Mouse (Mus musculus): Measurements from ENCODE around the gene Lrwd1. TPM values are rescaled to one million over a fixed set of nuclear protein-coding genes. Genes with fewer than 3 reads are reported as not detected.

Gene Lrwd1
- total and polyA plus RNA-seq, 3 experiments, result 16.6 to 92.6 (median 43.3) TPM

DNA sequence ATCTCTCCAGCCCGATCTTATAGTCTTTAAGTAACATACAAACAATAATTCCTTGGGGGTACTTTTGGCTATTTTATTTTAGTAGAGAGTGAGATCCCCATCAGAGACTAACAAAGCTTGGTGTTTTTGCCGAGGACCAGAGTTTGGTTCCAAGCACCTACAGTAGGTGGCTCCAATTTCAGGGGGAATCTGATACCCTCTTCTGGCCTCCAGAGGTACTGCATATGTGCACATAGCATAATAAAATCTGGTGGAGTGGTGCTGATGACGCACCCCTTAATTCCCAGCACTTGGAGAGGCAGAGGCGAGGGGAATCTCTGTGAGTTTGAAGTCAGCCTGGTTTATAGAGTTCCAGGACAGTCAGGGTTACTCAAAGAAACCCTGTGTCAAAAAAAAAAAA is 53.5 kb downstream of the Lrwd1 start:
- Histone ChIP-seq H3K27me3 (ENCODE audit: insufficient read depth, low read length) (peaks cover 32% of the 10 kb centered on the region), H3K9me3 (replicated peaks) (no peaks in the 10 kb centered on the region), H3K4me3 (ENCODE audit: low read depth, low read length) (no peak overlapping the region), H3K4me1 (ENCODE audit: insufficient read depth, low read depth, low read length) (peaks cover 21% of the 10 kb centered on the region), H3K36me3 (replicated peaks) (no peaks in the 10 kb centered on the region)
- TF ChIP-seq POLR2AphosphoS5 (IDR thresholded peaks at IDR 0.05; ENCODE audit: insufficient replicate concordance, low read depth, low read length) (no peak), GATA1 (IDR thresholded peaks at IDR 0.05; ENCODE audit: borderline replicate concordance, low read length) (no peak), CTCF (IDR thresholded peaks at IDR 0.05; ENCODE audit: low read depth, low read length) (peak; percentile 35; the same call in 1 of the 2 replicates)
- DNase-seq (ENCODE audit: low spot score) (no peak), ATAC-seq (ENCODE audit: extremely low read depth, insufficient number of reproducible peaks, low FRiP score, poor library complexity, severe bottlenecking) (no peak)

DNA sequence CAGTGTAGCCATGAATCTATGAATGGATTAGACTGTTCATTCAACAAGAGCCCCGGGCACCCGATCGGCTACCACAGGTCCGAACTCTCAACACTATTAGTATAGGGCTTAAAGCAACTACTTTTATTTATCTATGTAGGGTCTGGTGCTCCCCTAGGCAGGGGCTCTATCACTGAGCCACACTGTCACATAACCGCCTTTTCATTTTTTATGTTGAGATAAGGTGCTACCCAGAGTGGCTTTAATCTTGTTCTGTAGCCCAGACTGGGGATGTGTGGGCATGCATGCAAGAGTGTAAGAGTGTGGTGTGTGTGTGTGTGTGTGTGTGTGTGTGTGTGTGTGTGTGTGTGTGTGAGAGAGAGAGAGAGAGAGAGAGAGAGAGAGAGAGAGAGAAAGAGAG is 57.7 kb downstream of the Lrwd1 start:
- no peak for DNase-seq (ENCODE audit: low spot score)
- Histone ChIP-seq H3K9me3 (replicated peaks) (no peaks in the 10 kb centered on the region), H3K27me3 (ENCODE audit: insufficient read depth, low read length) (peaks cover 12% of the 10 kb centered on the region), H3K4me3 (ENCODE audit: low read depth, low read length) (no peak overlapping the region), H3K4me1 (ENCODE audit: insufficient read depth, low read depth, low read length) (0 out of 2 replicates have a peak, but pooled peaks cover under 1% of the 10 kb centered on the region), H3K36me3 (replicated peaks) (no peaks in the 10 kb centered on the region)
- no peak for TF ChIP-seq TAL1 (conservative IDR thresholded peaks at IDR 0.05; ENCODE audit: low read depth, low read length)
- no peak for TF ChIP-seq GATA2 (IDR thresholded peaks at IDR 0.05; ENCODE audit: borderline replicate concordance, low read depth, low read length)
- no peak for TF ChIP-seq GATA1 (IDR thresholded peaks at IDR 0.05; ENCODE audit: borderline replicate concordance, low read length)
- no peak for TF ChIP-seq POLR2AphosphoS5 (IDR thresholded peaks at IDR 0.05; ENCODE audit: insufficient replicate concordance, low read depth, low read length)
- TF ChIP-seq CTCF (IDR thresholded peaks at IDR 0.05; ENCODE audit: low read depth, low read length), result no peak
- ATAC-seq (ENCODE audit: extremely low read depth, insufficient number of reproducible peaks, low FRiP score, poor library complexity, severe bottlenecking), result no peak

DNA sequence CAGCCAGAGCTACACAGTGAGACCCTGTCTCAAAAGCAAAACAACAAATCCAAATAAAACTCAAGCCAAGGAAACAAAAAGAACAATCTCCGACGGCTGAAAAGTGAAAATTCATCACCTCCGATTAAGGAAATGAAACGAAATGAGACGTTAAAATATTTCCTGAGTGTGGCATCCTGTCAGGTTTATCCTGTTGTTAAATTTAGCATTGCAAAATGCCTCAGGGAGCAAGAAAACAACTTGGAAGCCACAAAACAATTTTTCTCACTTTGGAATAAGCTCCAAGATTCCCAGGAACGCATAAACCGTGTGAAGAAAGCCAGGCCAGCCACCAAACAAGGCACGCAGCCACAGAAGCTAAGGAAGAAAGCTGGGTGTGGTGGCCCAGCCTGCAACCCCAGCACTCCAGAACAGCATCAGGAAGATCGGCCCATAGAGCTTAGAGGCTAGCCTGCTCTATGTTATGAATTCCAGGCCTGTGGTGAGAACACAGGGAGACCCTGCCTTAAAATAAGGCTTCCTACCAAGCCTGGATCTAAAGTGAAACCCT is 58.8 kb downstream of the Lrwd1 start:
- DNase-seq (ENCODE audit: low spot score) (no peak), ATAC-seq (ENCODE audit: extremely low read depth, insufficient number of reproducible peaks, low FRiP score, poor library complexity, severe bottlenecking) (no peak)
- TF ChIP-seq GATA2 (IDR thresholded peaks at IDR 0.05; ENCODE audit: borderline replicate concordance, low read depth, low read length) (no peak), TAL1 (conservative IDR thresholded peaks at IDR 0.05; ENCODE audit: low read depth, low read length) (no peak), POLR2AphosphoS5 (IDR thresholded peaks at IDR 0.05; ENCODE audit: insufficient replicate concordance, low read depth, low read length) (no peak), GATA1 (IDR thresholded peaks at IDR 0.05; ENCODE audit: borderline replicate concordance, low read length) (no peak), CTCF (IDR thresholded peaks at IDR 0.05; ENCODE audit: low read depth, low read length) (no peak)
- H3K36me3 ChIP-seq (replicated peaks), result no peaks in the 10 kb centered on the region
- no peaks in the 10 kb centered on the region for H3K9me3 ChIP-seq (replicated peaks)
- H3K4me1 ChIP-seq (ENCODE audit: insufficient read depth, low read depth, low read length), result no peaks in the 10 kb centered on the region
- H3K27me3 ChIP-seq (ENCODE audit: insufficient read depth, low read length), result peaks cover 16% of the 10 kb centered on the region
- no peak overlapping the region for H3K4me3 ChIP-seq (ENCODE audit: low read depth, low read length)

DNA sequence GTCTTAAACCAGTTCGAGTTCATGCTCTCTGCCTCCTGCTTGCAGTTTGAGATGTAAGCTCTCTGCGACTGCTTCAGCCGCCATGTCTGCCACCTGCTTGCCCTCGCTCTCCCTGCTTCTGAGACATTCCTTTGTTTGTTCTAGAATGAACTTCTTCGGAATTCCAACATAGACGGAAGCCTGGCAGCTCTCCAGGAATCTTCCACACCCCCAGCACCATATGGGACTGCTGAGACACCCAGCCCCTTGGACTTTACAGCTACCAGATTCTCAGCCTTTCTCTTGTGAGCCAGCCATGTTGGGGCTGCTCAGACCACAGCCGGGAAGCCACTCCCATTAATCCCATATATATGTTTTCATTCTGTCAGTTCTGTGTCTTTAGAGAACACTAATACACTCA is 59.6 kb downstream of the Lrwd1 start:
- H3K4me1 ChIP-seq (ENCODE audit: insufficient read depth, low read depth, low read length), result no peaks in the 10 kb centered on the region
- H3K27me3 ChIP-seq (ENCODE audit: insufficient read depth, low read length), result peaks cover 20% of the 10 kb centered on the region
- no peaks in the 10 kb centered on the region for H3K36me3 ChIP-seq (replicated peaks)
- ATAC-seq (ENCODE audit: extremely low read depth, insufficient number of reproducible peaks, low FRiP score, poor library complexity, severe bottlenecking), result no peak
- no peak for DNase-seq (ENCODE audit: low spot score)
- H3K4me3 ChIP-seq (ENCODE audit: low read depth, low read length), result no peak overlapping the region
- H3K9me3 ChIP-seq (replicated peaks), result no peaks in the 10 kb centered on the region
- no peak for TF ChIP-seq POLR2AphosphoS5 (IDR thresholded peaks at IDR 0.05; ENCODE audit: insufficient replicate concordance, low read depth, low read length)
- TF ChIP-seq GATA2 (IDR thresholded peaks at IDR 0.05; ENCODE audit: borderline replicate concordance, low read depth, low read length), result no peak
- no peak for TF ChIP-seq TAL1 (conservative IDR thresholded peaks at IDR 0.05; ENCODE audit: low read depth, low read length)
- TF ChIP-seq CTCF (IDR thresholded peaks at IDR 0.05; ENCODE audit: low read depth, low read length), result no peak
- no peak for TF ChIP-seq GATA1 (IDR thresholded peaks at IDR 0.05; ENCODE audit: borderline replicate concordance, low read length)

DNA sequence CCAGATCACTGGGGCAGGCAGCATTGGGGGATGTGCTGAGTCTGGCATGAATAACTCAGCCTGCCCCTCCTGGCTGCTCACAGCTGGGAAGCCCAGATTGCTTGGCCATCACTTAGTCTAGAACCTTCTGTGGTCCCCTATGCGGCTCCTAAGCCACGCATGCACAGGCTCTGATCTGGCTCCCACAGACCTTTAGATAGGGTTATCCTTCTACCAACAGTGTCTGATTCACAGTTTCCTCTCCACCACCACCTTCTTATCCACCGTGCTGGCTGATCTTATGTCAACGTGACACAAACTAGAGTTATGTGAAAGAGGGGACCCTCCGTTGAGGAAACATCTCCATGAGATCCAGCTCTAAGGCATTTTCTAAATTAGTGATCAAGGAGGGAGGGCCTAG is 60.8 kb downstream of the Lrwd1 start:
- peaks cover 20% of the 10 kb centered on the region for H3K27me3 ChIP-seq (ENCODE audit: insufficient read depth, low read length)
- no peak for TF ChIP-seq TAL1 (conservative IDR thresholded peaks at IDR 0.05; ENCODE audit: low read depth, low read length)
- TF ChIP-seq CTCF (IDR thresholded peaks at IDR 0.05; ENCODE audit: low read depth, low read length), result no peak
- no peak for TF ChIP-seq GATA1 (IDR thresholded peaks at IDR 0.05; ENCODE audit: borderline replicate concordance, low read length)
- no peak for TF ChIP-seq GATA2 (IDR thresholded peaks at IDR 0.05; ENCODE audit: borderline replicate concordance, low read depth, low read length)
- no peak for TF ChIP-seq POLR2AphosphoS5 (IDR thresholded peaks at IDR 0.05; ENCODE audit: insufficient replicate concordance, low read depth, low read length)
- H3K9me3 ChIP-seq (replicated peaks), result no peaks in the 10 kb centered on the region
- DNase-seq (ENCODE audit: low spot score) (no peak), ATAC-seq (ENCODE audit: extremely low read depth, insufficient number of reproducible peaks, low FRiP score, poor library complexity, severe bottlenecking) (no peak)
- no peaks in the 10 kb centered on the region for H3K4me1 ChIP-seq (ENCODE audit: insufficient read depth, low read depth, low read length)
- H3K36me3 ChIP-seq (replicated peaks), result no peaks in the 10 kb centered on the region
- no peak overlapping the region for H3K4me3 ChIP-seq (ENCODE audit: low read depth, low read length)

DNA sequence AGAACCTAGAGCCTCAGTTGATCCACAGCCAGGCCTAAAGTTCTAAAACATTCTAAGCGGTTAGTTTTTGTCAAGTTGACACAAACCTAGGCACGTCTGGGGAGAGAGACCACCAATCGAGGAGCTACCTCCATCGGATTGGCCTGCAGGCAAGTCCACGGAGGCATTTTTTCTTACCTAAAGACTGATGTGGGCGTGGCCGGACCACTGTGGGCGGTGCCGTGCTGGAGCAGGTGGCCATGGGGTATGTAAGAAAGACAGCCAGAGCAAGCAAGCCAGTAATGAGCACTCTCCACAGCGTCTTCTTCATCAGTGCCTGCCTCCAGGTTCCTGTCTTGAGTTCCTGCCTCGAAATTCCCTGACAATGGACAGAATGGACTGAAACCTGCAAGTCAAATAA is 62.3 kb downstream of the Lrwd1 start:
- H3K4me3 ChIP-seq (ENCODE audit: low read depth, low read length), result no peak overlapping the region
- no peaks in the 10 kb centered on the region for H3K4me1 ChIP-seq (ENCODE audit: insufficient read depth, low read depth, low read length)
- ATAC-seq (ENCODE audit: extremely low read depth, insufficient number of reproducible peaks, low FRiP score, poor library complexity, severe bottlenecking) (no peak), DNase-seq (ENCODE audit: low spot score) (no peak)
- TF ChIP-seq TAL1 (conservative IDR thresholded peaks at IDR 0.05; ENCODE audit: low read depth, low read length) (no peak), POLR2AphosphoS5 (IDR thresholded peaks at IDR 0.05; ENCODE audit: insufficient replicate concordance, low read depth, low read length) (no peak), GATA1 (IDR thresholded peaks at IDR 0.05; ENCODE audit: borderline replicate concordance, low read length) (no peak), CTCF (IDR thresholded peaks at IDR 0.05; ENCODE audit: low read depth, low read length) (no peak), GATA2 (IDR thresholded peaks at IDR 0.05; ENCODE audit: borderline replicate concordance, low read depth, low read length) (no peak)
- no peaks in the 10 kb centered on the region for H3K9me3 ChIP-seq (replicated peaks)
- H3K27me3 ChIP-seq (ENCODE audit: insufficient read depth, low read length), result peaks cover 20% of the 10 kb centered on the region
- H3K36me3 ChIP-seq (replicated peaks), result no peaks in the 10 kb centered on the region
